Mouse (Mus musculus) heart, postnatal 0 days (tissue): ENCODE data around the gene Zcchc2.

Experiments
- CTCF ChIP-seq: IDR thresholded peaks from 2 replicates; pipeline ENCODE4 v1.5.1; 2016; ENCODE audit warnings: antibody characterized with exemption, control low read depth, low read depth
- EP300 ChIP-seq: IDR thresholded peaks from 2 replicates; pipeline ENCODE4 v1.6.1; 2016; ENCODE audit warnings: antibody characterized with exemption, low read depth

DNA sequence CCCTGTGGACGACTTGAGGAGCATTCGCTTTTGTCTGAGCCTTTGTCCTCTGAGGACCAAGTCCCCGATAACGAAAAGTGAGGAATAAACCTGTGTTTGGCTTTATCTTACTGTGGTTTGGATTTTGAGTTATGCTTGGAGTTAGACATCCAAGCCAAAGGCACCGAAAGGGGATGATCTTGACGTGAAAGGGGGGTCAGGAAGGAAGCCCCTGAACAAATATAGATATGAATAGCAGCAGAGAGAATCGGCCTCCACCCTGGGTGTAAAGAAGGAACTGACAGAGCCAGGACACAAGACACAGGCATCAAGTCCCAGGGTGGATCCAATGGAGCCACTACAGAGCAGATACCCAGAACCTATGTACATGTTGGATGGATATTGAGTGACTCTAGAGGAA, 83.9 kb downstream of the Zcchc2 start:
- TF ChIP-seq CTCF (no peak), EP300 (no peak)
